In genomic region chr14:32073901-32074300, GRCm38 (mm10) we compare ENCODE assay signal across 9 mouse cellular contexts. TPM values are rescaled to one million over a fixed set of nuclear protein-coding genes. Genes with fewer than 3 reads are reported as not detected.
DNase-seq lines count a peak whose midpoint lies in the region; ATAC-seq and TF ChIP-seq lines count a peak whose summit lies in the region.
"Had no signal": no experiment of that assay in that cellular context is flagged by ENCODE, and none has a peak within 500 bp of the region (broad histone marks: within the 10 kb centered on the region; RNA-seq: fewer than 3 reads in every experiment).

No protein-coding gene starts in this region.

- no peaks in the 10 kb centered on the region for H3K27me3 ChIP-seq in forebrain, embryonic 10.5 days (ENCODE audit: poor library complexity, severe bottlenecking)
- H3K27me3 ChIP-seq in forebrain, embryonic 15.5 days = no peaks in the 10 kb centered on the region
- no peaks in the 10 kb centered on the region for H3K27me3 ChIP-seq in kidney, postnatal 0 days (ENCODE audit: insufficient read depth, low read length)
- H3K27me3 ChIP-seq in forebrain, postnatal 0 days (ENCODE audit: insufficient read depth, low read length) = no peaks in the 10 kb centered on the region

- H3K4me2 ChIP-seq in forebrain, embryonic 15.5 days (replicated peaks) = no peak overlapping the region
- H3K4me2 ChIP-seq in kidney, postnatal 0 days (ENCODE audit: low read length) = no peak overlapping the region
- no peak overlapping the region for H3K4me2 ChIP-seq in forebrain, postnatal 0 days (ENCODE audit: low read depth)

- peaks cover 5% of the 10 kb centered on the region; the same call in 1 of the 2 replicates for H3K36me3 ChIP-seq in forebrain, embryonic 10.5 days (replicated peaks)
- H3K36me3 ChIP-seq in forebrain, embryonic 15.5 days = no peaks in the 10 kb centered on the region
- no peaks in the 10 kb centered on the region for H3K36me3 ChIP-seq in kidney, postnatal 0 days (ENCODE audit: insufficient read depth, low read length)
- no peaks in the 10 kb centered on the region for H3K36me3 ChIP-seq in forebrain, postnatal 0 days (ENCODE audit: insufficient read depth)

- ATAC-seq in forebrain, embryonic 15.5 days (replicated peaks) = no peak
- ATAC-seq in kidney, postnatal 0 days (replicated peaks; ENCODE audit: low FRiP score, low read depth) = peak; percentile 73
- no peak for ATAC-seq in forebrain, postnatal 0 days
- no peak for ATAC-seq in erythroblast, adult 5-6 weeks (replicated peaks; ENCODE audit: low FRiP score, poor library complexity, severe bottlenecking)

- peaks cover 13% of the 10 kb centered on the region for H3K4me1 ChIP-seq in forebrain, embryonic 10.5 days
- H3K4me1 ChIP-seq in forebrain, embryonic 15.5 days = no peaks in the 10 kb centered on the region
- no peaks in the 10 kb centered on the region for H3K4me1 ChIP-seq in kidney, postnatal 0 days (replicated peaks; ENCODE audit: insufficient read depth, low read length)
- H3K4me1 ChIP-seq in forebrain, postnatal 0 days (ENCODE audit: insufficient read depth) = no peaks in the 10 kb centered on the region

- no peak overlapping the region for H3K9ac ChIP-seq in forebrain, embryonic 15.5 days (replicated peaks)
- no peak overlapping the region for H3K9ac ChIP-seq in kidney, postnatal 0 days (ENCODE audit: low read depth, low read length)
- H3K9ac ChIP-seq in forebrain, postnatal 0 days = no peak overlapping the region

- H3K4me3 ChIP-seq in forebrain, embryonic 10.5 days = no peak overlapping the region
- no peak overlapping the region for H3K4me3 ChIP-seq in forebrain, embryonic 15.5 days
- no peak overlapping the region for H3K4me3 ChIP-seq in layer of hippocampus, adult 2 months
- no peak overlapping the region for H3K4me3 ChIP-seq in kidney, postnatal 0 days (replicated peaks; ENCODE audit: low read depth, low read length)
- H3K4me3 ChIP-seq in forebrain, postnatal 0 days (ENCODE audit: low read depth, low read length) = no peak overlapping the region
- H3K4me3 ChIP-seq: erythroblast, embryonic 14.5 days had no signal

- 73% methylated on average over 7 of the region's 7 CpGs for WGBS in forebrain, embryonic 10.5 days
- WGBS in forebrain, embryonic 15.5 days = 85% methylated on average over 7 of the region's 7 CpGs
- 19% methylated on average over 7 of the region's 7 CpGs for WGBS in kidney, postnatal 0 days
- 77% methylated on average over 7 of the region's 7 CpGs for WGBS in forebrain, postnatal 0 days

- no peak for TF ChIP-seq CTCF in layer of hippocampus, adult 2 months (conservative IDR thresholded peaks at IDR 0.05)
- TF ChIP-seq CTCF in kidney, postnatal 0 days (IDR thresholded peaks at IDR 0.05; ENCODE audit: low read depth) = no peak
- no peak for TF ChIP-seq CTCF in forebrain, postnatal 0 days (IDR thresholded peaks at IDR 0.05; ENCODE audit: low read depth)

- H3K27ac ChIP-seq in forebrain, embryonic 10.5 days = 0 out of 2 replicates have a peak overlapping the region, but pooled peaks have one; percentile 11
- H3K27ac ChIP-seq in forebrain, embryonic 15.5 days (replicated peaks) = no peak overlapping the region
- peak overlapping the region; percentile 65; the same call in 1 of the 2 replicates for H3K27ac ChIP-seq in layer of hippocampus, adult 2 months
- H3K27ac ChIP-seq in kidney, postnatal 0 days = no peak overlapping the region; the same call in 1 of the 2 replicates
- no peak overlapping the region for H3K27ac ChIP-seq in forebrain, postnatal 0 days (ENCODE audit: low read depth, low read length)

- no peak for DNase-seq in forebrain, embryonic 10.5 days (ENCODE audit: extremely low spot score, low spot score)
- DNase-seq in layer of hippocampus, adult 2 months (ENCODE audit: low spot score in 2 of 2) = no peak
- DNase-seq in layer of hippocampus, adult 9-11 months = no peak
- peak; percentile 46 to 56 for DNase-seq in cerebellum, postnatal 14 days
- peak; percentile 65 for DNase-seq in kidney, postnatal 0 days (ENCODE audit: low spot score)
- DNase-seq in forebrain, postnatal 0 days = no peak

- H3K9me3 ChIP-seq in forebrain, embryonic 10.5 days = no peaks in the 10 kb centered on the region
- H3K9me3 ChIP-seq in forebrain, embryonic 15.5 days = no peaks in the 10 kb centered on the region
- no peaks in the 10 kb centered on the region for H3K9me3 ChIP-seq in kidney, postnatal 0 days (replicated peaks; ENCODE audit: low read length)
- H3K9me3 ChIP-seq in forebrain, postnatal 0 days (ENCODE audit: low read length) = no peaks in the 10 kb centered on the region

RNA-seq across cellular contexts. Expression of gene Oxnad1, which starts 11.3 kb away (rescaled TPM):
- 22.5 and 23.2 TPM in 2 replicates for polyA plus RNA-seq in forebrain, embryonic 10.5 days (2016; fragmentation: Nextera tagmentation; extraction: Ambion mirVana)
- 20.5 and 23.6 TPM in 2 replicates for polyA plus RNA-seq in forebrain, embryonic 15.5 days (2015; fragmentation: Nextera tagmentation; extraction: Ambion mirVana)
- total RNA-seq in layer of hippocampus, adult 2 months (2021) = 10 to 100 TPM; 11.5 to 16.4 TPM
- 30.3 and 31.6 TPM in 2 replicates for polyA plus RNA-seq in kidney, postnatal 0 days (2015; fragmentation: Nextera tagmentation; extraction: Ambion mirVana)
- 26.2 and 36.5 TPM in 2 replicates for total RNA-seq in forebrain, postnatal 0 days (2014; rRNA removed)
- 16.9 and 22.4 TPM in 2 replicates for polyA plus RNA-seq in forebrain, postnatal 0 days (2015; fragmentation: Nextera tagmentation; extraction: Ambion mirVana)
- total RNA-seq in erythroblast, adult 5-6 weeks (2015; ENCODE audit: low replicate concordance) = 0.58 and 3.1 TPM in 2 replicates
- 6.8 and 9.5 TPM in 2 replicates for total RNA-seq in erythroblast, adult 5-6 weeks (2017; ENCODE audit: low replicate concordance)

RNA-seq across cellular contexts. Expression of gene Dph3, which starts 11.6 kb away (rescaled TPM):
- polyA plus RNA-seq in forebrain, embryonic 10.5 days (2016; fragmentation: Nextera tagmentation; extraction: Ambion mirVana) = 110 and 114 TPM in 2 replicates
- polyA plus RNA-seq in forebrain, embryonic 15.5 days (2015; fragmentation: Nextera tagmentation; extraction: Ambion mirVana) = 74.6 and 76.6 TPM in 2 replicates
- 10 to 100 TPM; 31.8 to 35.9 TPM for total RNA-seq in layer of hippocampus, adult 2 months (2021)
- 109 and 116 TPM in 2 replicates for polyA plus RNA-seq in kidney, postnatal 0 days (2015; fragmentation: Nextera tagmentation; extraction: Ambion mirVana)
- total RNA-seq in forebrain, postnatal 0 days (2014; rRNA removed) = 54.3 and 54.7 TPM in 2 replicates
- 68.0 and 76.4 TPM in 2 replicates for polyA plus RNA-seq in forebrain, postnatal 0 days (2015; fragmentation: Nextera tagmentation; extraction: Ambion mirVana)
- total RNA-seq in erythroblast, adult 5-6 weeks (2015; ENCODE audit: low replicate concordance) = 0.77 and 15.9 TPM in 2 replicates
- 10.4 and 30.1 TPM in 2 replicates for total RNA-seq in erythroblast, adult 5-6 weeks (2017; ENCODE audit: low replicate concordance)

RNA-seq across cellular contexts. Expression of gene Galnt15, which starts 45.1 kb away (rescaled TPM):
- 0.05 and 0.09 TPM in 2 replicates for polyA plus RNA-seq in forebrain, embryonic 10.5 days (2016; fragmentation: Nextera tagmentation; extraction: Ambion mirVana)
- polyA plus RNA-seq in forebrain, embryonic 15.5 days (2015; fragmentation: Nextera tagmentation; extraction: Ambion mirVana) = 0.45 and 0.47 TPM in 2 replicates
- total RNA-seq in layer of hippocampus, adult 2 months (2021) = 1 to 10 TPM; 2.3 to 2.4 TPM
- 0.28 and 0.34 TPM in 2 replicates for polyA plus RNA-seq in kidney, postnatal 0 days (2015; fragmentation: Nextera tagmentation; extraction: Ambion mirVana)
- total RNA-seq in forebrain, postnatal 0 days (2014; rRNA removed) = 0.92 and 1.8 TPM in 2 replicates
- polyA plus RNA-seq in forebrain, postnatal 0 days (2015; fragmentation: Nextera tagmentation; extraction: Ambion mirVana) = 0.48 and 0.54 TPM in 2 replicates
- total RNA-seq in erythroblast, adult 5-6 weeks (2015; ENCODE audit: low replicate concordance) = not detected in 2 replicates
- total RNA-seq in erythroblast, adult 5-6 weeks (2017; ENCODE audit: low replicate concordance) = 0.09 TPM in 1 of 2 replicates, not detected in the other
- polyA plus RNA-seq: erythroblast, embryonic 14.5 days had no signal

Comparison
In these comparisons a context has a peak if more than half of its experiments do, and no peak if none do; other contexts are left out.
1. H3K27ac ChIP-seq: peak in forebrain, embryonic 10.5 days (single experiment) and layer of hippocampus, adult 2 months (single experiment); none in forebrain, embryonic 15.5 days (single experiment), kidney, postnatal 0 days (single experiment) and forebrain, postnatal 0 days (single experiment).
2. DNase-seq: peak in cerebellum, postnatal 14 days (2 of 2) and kidney, postnatal 0 days (single experiment); none in forebrain, embryonic 10.5 days (single experiment), layer of hippocampus, adult 2 months (0 of 2), layer of hippocampus, adult 9-11 months (single experiment) and forebrain, postnatal 0 days (single experiment).